Mouse (Mus musculus) megakaryocyte, adult 5-6 weeks (primary cell): ENCODE measurements around the gene Nr1h3. TPM values are rescaled to one million over a fixed set of nuclear protein-coding genes. Genes with fewer than 3 reads are reported as not detected.

Experiments used
- ATAC-seq: 2 replicates; pipeline ENCODE4 v1.8.0; 2016; ENCODE audit warnings: mild to moderate bottlenecking, inconsistent platforms; ENCODE audit not compliant: poor library complexity, severe bottlenecking
- total RNA-seq, 2 experiments: library from RNA; stranded (forward) in 1 of 2; stranded (reverse) in 1 of 2; fragments of 153-499, 151-499 nt in 1 of 2; fragments of 221-1000, 200-1000 nt in 1 of 2; gene quantifications; 2 replicates each; pipeline versions ENCODE4 v1.2.3 to v1.2.4; 2015 to 2017

The Nr1h3 gene
- total RNA-seq, 2 experiments from 2014 or later = 0.45 to 1.5 TPM

- ATAC-seq = no peak
These were observed 15.2 kb downstream of the Nr1h3 start for GRCm38 (mm10) chr2:91187431-91187830.

- ATAC-seq = no peak
These were observed 16.4 kb downstream of the Nr1h3 start for GRCm38 (mm10) chr2:91186208-91186607.

DNA sequence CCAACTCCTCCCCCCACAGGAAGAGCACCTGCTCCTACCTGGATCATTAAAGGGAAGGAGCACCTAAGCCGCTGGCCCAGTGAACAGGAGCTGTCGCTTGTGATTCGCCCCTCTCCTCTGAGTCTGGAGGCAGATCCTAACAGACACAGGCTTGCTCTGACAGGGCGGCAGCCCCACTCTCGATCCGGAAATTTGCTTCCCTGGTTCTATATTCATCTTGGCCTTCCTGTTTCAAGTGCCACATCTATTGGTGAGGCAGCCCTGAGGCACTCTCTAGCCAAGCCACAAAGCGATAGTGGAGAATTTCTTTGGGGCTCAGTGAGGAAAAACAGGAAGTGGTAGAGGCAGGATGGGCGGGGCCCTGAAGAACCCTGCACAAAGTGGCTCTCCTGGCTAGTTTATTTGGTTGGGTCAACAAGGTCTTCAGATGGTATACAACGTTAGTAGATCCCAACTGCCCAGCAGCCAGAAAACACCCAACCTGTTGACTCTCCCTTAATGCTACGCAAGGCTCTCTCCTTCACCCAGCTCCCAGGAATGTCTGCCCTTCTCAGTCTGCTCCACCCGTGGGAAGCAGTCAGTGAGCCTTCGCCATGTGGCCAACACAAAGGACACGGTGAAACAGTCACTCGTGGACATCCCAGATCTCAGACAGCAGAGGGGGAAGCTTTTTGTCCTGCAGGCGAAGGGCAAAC, 18.8 kb downstream of the Nr1h3 start, which contains the start of gene Madd:
TSS of gene Madd (minus strand) at position 127 of the 695 bp plus-strand sequence.
- ATAC-seq = peak; percentile 70

- peak; percentile 89 for ATAC-seq
These were observed 19.5 kb downstream of the Nr1h3 start for GRCm38 (mm10) chr2:91183148-91183513.

GRCm38 (mm10) chr2:91182405-91183147, 20.1 kb downstream of the Nr1h3 start:
- ATAC-seq = peak; percentile 61

- peak; percentile 20; the same call in 1 of the 2 replicates for ATAC-seq
These were observed 20.6 kb downstream of the Nr1h3 start for GRCm38 (mm10) chr2:91182016-91182404.

DNA sequence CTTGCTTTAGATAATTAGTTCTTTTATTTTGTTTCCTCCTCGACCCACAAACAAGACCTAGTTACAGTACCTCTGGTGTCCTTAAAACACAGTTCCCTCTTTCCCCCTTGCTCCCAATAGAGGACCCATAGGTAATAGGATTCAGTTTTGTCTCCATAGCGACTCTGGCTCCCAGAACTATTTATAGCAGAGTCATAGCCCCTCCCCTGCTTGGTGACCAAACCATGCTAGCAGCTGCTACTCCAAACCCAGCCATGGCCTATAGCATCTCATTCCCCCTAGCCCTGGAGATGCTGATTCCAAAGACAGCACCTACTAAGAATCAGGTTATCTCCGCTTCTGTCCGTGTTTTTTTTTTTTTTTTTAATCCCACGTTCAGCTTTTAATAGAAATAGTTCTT, 21.9 kb downstream of the Nr1h3 start:
- ATAC-seq = no peak

GRCm38 (mm10) chr2:91179825-91180224, 22.8 kb downstream of the Nr1h3 start:
- no peak for ATAC-seq

DNA sequence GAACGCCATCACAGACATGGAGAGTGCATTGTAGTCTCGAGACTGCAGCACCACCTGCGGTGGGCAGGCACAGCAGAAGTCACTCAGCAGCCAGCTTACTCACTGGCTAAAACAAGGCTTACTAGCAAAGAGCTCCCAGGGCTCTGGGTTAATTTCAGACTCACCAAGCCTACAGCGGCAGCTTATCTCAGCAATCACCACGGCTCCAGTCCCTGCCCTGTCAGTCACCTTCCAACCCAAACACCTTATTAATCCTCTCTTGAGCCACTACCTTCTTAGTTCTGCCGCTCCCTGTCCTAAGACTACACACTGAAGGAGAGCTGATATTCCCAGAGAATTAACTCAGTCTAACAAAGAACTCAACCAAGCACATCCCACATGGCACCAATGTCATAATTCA, 26.4 kb downstream of the Nr1h3 start:
- no peak for ATAC-seq

GRCm38 (mm10) chr2:91175490-91175889, 27.1 kb downstream of the Nr1h3 start:
- ATAC-seq = no peak

DNA sequence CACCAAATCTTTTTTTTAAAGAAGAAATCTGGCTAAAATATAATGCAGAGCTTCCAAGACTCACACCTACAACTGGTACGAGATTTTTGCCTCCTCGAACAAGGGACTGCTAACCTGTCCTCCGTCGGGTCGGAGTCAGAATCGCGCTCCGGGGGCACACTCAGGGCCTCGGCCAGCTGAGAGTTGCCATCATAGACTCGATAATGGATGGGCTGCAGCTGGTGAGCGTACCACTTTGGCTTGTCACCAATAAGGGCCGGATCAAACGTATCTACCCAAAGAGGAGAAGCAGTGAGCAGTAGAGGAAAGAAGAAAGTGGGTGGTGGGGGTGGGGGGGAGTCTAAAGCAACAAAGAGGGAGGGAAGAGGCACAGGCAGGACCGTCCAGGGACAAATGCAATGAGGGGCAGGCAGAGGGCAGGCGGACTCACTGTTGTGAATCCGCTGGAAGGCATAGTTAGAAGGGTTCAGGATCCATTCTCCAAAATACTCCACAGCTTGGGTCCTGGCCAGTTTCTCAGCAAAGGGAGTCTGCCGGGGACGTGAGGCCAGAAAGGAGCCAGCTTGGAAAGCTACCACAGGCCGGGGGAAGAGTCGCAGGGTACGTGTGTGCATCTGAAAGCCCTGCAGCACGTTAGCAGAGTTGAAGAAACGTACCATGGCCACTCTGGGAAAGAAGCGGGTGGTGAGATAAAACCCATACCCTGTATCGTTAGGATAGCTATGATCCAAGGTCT, 32.9 kb downstream of the Nr1h3 start:
- no peak for ATAC-seq

DNA sequence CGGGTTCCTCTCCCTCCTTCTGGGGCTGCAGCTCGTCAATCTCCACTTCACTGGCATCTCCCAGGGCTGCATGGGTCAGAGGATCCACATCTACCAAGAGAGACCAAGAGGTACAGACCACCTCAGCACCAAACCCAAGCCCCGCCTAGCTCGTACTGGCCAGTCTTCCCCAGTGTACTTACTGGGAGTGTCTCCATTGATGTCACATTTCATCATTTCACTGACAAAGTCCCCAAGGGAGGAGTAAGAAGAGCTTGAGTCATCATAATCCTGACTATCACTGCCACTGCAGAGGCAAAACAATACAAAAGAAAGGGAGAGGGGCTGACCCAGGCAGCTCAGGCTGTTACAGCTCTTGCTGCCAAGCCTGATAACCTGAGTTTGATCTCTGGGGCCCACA, 35.0 kb downstream of the Nr1h3 start:
- no peak for ATAC-seq

GRCm38 (mm10) chr2:91164991-91165390, 37.6 kb downstream of the Nr1h3 start:
- ATAC-seq = no peak

GRCm38 (mm10) chr2:91163532-91163931, 39.1 kb downstream of the Nr1h3 start:
- ATAC-seq = no peak

DNA sequence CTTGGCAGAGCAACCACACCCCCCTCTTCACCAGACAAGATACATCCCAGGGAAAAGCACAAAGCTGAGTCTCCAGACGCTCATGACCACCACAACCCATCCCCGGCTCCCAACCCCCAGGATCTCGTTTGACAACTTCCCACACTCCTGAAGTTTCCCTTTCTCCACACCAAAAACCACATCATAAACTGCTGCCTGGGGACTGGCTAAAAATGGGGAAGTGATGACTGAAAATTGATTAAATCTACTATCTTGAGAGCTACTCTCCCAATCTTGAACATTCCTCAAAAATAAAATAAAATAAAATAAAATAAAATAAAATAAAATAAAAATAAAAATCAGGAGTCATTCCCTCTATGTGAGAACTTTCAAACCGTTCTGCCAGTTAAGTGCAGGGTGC, 39.7 kb downstream of the Nr1h3 start:
- no peak for ATAC-seq

- ATAC-seq = no peak
These were observed 42.0 kb downstream of the Nr1h3 start for GRCm38 (mm10) chr2:91160591-91160990.

DNA sequence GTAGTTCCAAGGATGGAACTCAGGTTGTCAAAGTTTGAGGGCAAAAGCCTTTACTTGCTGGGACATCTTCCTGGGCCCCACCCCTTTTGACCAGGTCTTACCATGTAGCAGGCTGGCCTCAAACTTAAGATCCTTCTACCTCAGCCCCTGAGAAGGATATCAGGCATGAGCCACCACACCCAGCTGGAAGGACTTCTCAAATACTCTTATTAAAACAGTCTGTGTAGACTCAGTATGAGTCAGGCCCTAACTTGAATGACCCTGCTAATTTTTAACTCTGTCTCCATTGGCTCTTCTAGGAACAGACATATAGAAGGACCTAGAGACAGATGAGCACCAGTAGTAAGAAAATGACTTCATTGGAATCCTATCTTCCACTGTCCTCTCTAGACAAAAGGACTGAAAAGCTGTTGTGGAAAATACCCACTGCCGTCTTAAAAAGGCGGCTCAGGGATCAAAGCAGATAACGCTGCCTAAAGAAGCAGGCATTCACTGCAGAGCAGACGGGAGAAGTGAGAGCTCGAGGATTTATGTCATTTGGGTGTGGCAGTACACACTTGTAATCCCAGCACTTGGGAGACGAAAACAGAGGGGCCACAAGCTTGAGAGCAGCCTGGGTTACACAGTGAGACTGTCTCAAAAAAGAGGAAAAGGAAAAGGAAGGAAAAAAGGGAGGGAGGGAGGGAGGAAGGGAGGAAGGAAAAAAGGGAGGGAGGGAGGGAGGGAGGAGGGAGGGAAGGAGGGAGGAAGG, 45.5 kb downstream of the Nr1h3 start:
- no peak for ATAC-seq

DNA sequence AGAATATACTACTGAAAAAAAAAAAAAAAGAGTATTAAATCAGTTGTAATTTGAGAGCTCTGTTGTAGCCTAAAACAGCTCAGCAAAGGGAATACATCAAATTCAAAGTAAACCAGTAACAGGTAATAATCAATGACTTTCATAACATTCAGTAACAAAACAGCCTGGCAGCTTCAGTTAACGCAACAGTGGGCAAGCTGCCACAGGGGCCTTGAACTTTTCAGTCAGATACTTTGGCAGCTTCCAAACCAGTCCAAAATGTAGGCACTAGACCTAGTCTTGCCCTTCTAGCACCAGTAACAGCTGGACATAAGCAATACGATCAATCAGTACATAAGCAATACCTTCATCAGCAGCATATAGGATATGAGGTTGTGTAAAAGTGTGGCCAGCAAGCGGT, 48.5 kb downstream of the Nr1h3 start:
- no peak for ATAC-seq

GRCm38 (mm10) chr2:91152885-91153377, 49.7 kb downstream of the Nr1h3 start:
- no peak for ATAC-seq

GRCm38 (mm10) chr2:91151331-91151730, 51.3 kb downstream of the Nr1h3 start:
- no peak for ATAC-seq

- ATAC-seq = no peak
These were observed 54.5 kb downstream of the Nr1h3 start for GRCm38 (mm10) chr2:91148101-91148500.
